Mouse (Mus musculus): ENCODE measurements around the gene Eps15l1.

- TF ChIP-seq CTCF (IDR thresholded peaks at IDR 0.05; ENCODE audit: low read depth, low read length): no peak
- TF ChIP-seq POLR2A (IDR thresholded peaks at IDR 0.05; ENCODE audit: borderline replicate concordance, low read depth, low read length): no peak
Measured at GRCm38 (mm10) chr8:72312926-72313518, 108.2 kb downstream of the Eps15l1 start.
